Mouse (Mus musculus) embryo, embryonic 10 days (tissue): Measurements from ENCODE around the gene Lrba.

Experiments
- DNase-seq: peaks from one replicate; pipeline ENCODE4 v3.0.0-alpha.2; 2015; ENCODE audit warnings: low spot score

The Lrba gene

DNA sequence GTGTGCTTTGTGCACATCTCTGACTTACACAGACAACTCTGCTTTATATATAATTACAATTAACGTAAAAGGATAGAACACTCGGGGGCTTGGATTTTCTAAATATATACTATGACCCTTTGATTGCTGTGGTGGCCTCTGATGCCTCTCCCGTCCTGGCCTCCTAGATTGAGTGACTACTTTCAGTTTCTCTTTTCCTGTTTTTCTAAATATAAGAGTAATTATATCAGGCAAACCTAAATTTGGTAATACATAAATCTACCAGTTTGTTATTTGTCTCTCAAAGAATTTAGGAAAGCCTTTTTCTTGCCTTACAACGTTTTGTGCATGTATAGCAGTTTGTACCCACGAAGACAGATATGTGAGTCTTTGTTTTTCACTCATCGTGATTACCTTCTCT is 534.2 kb downstream of the Lrba start:
- DNase-seq: no peak

DNA sequence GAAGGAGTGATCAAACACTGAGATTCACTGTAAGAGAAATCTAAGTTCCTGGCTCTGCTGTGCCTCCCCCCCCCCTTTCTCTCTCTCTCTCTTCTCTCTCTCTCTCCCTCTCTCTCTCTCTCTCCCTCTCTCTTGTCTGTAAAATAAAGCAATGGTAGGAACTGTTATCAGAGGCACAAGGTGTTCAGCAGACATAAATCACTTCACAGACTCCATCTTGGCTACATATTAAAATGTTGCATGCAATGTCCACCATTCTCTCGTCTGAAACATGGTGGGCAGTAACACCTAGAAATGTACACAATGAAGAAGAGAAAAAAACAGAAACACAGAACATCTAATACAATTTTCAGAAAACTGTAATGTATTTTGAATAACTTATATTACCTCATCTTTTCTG is 534.9 kb downstream of the Lrba start:
- DNase-seq: no peak

DNA sequence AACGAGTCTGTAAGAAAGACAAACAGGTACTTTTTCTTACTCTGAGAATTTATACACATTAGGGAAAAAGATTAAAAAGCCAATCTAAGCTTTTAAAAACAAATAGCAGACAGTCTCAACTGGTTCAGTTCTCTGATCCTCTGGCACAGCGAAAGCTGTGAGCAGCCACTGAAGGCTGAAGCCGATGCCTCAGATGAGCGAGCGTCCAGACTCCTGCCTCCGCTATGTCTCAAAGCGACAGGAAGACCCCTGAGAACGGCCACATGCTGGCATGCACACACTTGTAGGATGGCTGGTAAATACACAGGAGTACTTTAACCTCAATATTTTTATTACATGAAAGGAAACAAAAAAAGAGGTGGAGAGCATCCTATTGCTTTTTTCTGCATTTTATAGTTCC is 535.4 kb downstream of the Lrba start:
- peak; percentile 37 for DNase-seq

DNA sequence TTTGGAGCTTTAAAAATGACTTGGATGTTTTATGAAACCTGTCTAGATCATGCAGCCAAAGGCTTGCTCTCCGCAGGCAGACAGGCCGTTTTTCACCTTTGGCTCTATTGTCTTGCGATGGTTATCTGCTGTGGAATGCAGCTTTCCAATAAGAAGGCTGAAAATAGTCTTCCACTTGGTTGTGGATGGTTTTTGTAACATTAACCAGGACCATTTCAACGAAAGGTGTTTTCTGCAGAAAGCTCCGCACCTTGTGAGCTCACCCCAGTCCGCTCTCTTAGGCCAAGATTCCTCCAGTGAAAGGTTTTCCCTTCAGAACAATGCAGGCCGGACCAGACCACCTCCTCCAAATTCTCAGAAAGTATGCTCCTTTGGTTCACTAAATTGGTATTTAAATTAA is 536.0 kb downstream of the Lrba start:
- no peak for DNase-seq

DNA sequence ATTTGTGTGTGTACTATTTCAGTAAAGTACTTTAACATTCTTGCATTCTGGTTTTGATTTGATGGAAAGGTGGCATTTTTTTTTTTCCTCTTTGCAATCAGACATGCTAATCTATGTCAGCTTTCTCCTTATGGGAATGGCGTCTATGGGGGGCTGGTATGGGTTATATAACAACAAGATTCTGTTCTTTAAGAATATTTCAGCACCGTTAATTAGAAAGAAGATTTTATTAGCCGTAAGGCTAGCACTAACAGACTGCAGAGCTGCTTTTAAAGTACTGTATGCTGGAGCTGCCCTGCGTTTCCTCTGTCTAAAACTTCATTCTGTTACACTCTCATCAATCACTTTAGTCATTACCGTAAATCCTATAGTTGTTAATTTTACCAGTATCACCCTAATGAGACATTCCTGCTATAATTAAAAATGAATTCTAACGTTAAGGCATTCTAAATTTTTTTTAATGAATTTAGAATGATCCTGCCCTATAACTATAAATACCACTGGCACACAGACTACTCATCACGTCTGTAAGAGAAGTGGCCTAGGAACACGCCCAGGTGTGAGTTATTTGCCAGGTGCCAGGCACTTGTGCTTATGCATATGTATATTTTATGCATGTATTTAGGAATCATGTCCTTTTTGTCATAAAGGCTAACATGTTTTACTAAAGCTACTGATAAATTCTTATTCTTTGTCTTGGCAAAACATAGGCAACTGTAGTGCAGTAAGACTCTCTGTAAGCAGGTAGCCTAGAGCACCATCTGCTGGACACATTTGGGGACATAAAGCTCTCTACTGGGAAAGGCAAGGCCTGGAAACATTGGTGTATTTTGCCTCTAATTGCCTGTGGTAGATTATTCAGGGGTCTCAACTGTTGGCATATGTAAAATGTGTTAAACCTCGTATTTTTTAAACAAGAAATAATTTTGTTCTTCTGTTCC is 536.9 kb downstream of the Lrba start:
- DNase-seq: peak; percentile 89

DNA sequence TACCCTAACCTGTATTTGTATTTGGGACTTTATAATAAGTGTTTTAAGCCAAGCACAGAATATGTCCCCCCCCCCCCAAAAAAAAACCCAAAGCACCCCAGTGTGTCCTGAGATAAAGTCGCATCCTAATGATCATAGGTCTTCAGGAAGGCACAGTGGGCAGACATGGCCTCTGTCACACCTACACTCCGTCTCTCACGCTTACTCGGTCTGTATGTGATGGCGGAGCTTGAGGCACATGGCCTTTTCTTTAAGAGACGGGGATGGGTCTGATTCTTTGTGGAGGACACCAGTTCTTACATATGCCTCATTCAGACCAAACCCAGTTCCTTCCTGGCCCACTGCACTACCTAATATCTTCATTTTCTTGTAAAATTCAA is 537.5 kb downstream of the Lrba start:
- no peak for DNase-seq

DNA sequence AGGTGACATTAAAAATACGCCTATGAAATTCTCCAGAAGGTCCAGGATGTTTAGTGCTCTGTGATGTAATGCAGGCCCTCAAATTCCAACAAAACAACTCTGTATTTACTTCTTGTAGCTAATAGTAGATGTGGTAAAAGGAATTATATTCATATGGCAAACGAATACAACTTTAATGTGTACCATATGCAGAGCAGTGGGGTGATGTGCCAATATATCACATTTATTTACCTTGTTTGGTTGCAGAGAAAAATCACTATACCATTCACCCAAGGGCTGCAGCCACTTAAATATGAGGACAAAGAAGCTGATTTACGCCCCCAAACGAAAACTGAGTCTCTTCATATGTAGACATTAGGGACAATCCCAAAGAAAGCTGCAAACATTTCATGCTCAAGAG is 538.0 kb downstream of the Lrba start:
- DNase-seq: no peak

DNA sequence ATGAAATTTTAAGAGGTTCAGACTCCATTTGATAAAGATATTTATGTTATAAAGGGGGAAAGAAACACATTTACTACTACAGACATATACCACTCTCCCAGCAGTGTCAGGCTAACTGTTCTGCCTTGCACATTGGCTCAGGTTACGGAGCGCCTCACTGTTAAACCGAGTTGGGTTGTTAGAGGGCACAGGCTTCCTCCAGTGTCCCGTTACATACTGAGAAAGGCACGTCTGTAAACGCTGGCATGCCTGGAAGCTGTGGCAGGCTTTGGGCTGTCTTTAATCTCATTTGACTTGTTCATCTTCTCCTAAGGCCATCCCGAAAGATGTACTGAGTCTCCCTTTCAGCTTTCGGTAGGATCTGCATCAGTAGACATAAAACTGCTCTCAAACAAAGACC is 544.1 kb downstream of the Lrba start:
- DNase-seq: peak; percentile 82

DNA sequence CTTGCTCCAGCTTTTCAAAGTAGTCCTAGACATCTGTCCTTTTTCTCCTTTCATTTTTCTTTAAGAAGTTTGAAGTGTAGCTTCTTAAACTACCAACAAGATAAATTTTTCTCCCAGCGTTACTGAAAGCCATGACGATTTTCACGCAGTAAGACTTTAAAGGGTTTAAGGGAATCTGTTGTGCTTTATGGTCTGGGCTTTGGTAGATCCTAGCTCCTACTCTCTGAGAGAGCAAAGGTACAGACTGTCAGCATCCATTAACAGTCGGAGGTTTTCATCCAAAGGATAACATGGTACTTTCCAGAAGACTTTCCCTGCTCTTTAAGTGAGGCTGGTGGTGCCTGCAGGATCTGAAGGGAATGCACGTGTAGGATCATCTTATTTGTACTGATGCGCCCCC is 544.5 kb downstream of the Lrba start:
- DNase-seq: no peak

DNA sequence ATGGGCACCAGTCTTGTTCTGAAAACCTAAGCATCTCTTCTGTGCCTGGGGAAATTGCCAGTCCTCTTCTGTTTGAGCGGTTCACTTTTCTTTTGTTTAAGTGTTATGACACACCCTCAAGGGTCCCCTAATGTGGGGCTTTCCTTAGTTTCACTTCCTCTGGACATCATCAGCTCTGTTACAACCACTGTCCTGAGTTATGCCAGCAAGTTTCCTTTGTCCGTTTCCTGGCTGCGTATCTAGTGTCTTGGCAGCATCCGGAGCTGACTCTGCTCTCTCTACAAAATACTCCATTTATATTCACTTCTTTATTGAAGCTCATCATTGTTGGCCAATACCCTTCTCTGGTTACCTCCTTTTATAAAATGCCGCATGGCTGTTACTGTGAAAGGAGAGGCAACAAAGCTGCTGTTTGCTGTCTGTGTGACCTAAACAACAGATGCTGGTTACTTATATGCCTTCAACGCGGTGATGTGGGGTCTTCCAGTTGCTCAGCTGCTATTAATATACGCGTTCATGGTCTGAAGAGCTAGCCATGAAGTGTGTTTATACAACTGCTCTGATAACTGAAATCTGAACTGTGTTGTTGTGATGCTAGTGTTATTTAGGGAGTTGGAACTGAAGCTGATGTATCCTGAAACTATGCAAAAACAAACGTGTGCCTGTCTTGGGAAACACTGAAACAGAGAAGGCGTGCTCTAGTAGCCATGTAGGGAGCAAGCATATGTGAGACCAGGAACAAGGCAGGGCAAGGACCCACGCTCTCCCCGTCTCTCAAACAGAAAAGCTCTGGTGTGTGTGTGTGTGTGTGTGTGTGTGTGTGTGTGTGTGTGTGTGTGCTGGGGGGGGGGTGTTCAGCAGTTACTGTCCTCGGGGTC is 550.3 kb downstream of the Lrba start:
- DNase-seq: no peak

DNA sequence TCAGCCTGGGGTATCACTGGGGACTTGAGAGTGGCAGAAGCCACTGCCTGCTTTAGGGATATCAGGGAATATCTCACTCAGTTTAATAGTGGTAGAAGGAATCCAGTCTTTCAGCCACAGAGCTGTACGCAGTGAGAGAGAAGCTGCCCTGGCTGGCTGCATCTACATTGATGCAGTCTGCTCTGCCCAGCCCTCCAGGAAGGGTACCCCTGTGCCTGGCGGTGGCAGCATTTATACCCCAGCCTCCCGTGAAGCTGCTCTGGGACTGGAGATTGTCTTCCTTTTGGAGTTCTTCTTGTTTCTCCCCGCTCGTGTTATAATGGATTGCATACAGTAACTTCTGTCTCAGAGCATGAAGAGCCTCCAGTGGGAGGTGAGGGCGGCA is 551.0 kb downstream of the Lrba start:
- DNase-seq: no peak

DNA sequence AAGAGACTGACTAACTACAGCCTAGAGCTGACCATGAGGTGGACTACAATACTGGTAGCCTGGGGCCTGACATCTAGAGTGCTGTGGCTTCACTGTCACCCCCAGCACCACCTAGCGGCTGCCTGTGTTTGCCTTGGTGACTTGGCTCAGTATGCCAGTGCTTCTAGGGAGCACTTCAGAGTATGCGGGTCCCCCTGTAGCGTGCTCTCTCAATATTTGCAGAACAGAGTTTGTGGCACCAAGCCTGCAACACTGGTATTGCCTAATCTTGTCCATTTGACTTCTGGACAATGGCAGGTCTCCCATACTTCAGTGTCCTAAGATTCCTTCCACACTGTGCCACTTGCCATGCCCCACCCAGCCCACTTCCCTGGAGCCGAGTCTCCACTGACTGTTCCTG is 555.2 kb downstream of the Lrba start:
- peak; percentile 53 for DNase-seq

DNA sequence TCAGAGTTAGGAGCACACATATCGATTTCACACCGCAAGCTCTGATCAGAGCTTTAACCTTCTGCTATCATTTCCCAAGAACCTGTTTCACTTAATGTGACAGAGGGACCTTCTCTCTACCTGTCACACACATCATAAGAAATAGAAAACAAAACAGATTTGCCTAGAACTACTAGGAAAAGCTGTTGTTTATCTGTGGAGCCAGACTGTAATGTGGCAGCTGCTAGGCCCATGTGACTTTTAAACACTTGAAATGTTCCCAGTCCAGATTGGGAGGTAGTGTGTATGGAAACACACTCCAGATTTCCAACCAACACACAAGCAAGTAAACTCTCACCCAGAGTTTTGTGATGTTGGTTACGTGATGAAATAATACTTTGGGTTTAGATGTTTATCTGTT is 559.6 kb downstream of the Lrba start:
- DNase-seq: no peak

DNA sequence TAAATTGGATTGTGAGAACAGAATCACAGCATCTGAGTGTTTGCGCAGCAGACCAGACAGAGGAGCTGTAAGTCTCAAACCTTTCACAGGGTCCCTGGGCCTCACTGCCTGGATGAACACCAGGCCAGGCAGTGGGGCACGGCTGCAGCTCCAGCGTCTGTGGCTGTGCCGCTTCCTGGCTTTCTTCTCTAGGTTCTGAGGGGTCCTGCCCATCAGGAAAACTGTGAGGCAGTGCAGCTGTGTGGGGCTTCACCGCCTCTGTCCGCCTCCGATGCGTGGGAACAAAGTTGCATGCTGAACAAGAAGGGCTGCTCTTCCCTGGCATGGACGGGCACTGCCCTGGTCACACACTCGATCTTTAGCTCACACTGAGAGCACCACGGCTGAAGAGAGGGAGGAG is 560.5 kb downstream of the Lrba start:
- DNase-seq: no peak

DNA sequence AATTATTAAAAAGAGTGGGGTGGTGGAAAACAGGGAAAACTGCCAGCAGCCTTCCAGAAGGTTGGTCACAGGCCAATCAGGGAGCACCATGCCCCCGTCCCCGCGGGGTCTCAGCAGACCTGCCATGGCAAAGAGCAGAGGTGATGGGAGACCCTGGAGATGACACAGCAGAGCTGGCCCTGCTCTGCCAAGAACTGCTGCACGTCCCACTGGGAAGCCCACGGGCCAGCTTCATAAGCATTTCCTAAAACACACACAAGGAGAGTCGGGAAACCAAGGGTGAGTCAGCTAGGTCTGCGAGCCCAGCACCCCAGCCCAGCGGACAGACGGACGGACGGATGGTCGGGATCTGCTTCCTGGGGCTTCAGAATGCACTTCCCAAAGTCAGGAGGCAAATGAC is 561.8 kb downstream of the Lrba start:
- DNase-seq: no peak

DNA sequence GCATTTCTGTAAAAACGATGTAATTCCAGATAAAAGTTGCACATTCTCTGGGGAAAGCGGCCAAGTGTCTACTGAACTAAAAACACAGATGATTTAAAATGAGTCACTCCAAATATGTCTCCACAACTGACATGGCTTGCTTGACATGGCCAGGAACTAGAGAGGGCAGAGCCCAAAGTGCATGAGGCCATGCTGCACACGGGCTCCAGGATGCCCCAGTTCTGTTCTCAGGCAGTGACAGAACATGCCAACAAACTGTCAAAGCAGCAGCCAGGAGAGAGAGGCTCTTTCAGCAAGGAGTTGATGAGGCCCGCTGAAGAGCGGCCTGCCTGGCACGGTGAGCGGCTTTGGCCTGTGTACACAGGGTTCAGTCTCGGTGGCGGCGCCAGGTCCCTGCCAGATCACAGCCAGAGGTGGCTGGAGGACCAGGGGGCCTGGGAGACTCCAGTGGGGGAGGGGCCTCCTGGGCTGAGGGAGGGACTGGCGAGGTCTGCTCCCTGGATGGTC is 562.4 kb downstream of the Lrba start:
- DNase-seq: no peak

DNA sequence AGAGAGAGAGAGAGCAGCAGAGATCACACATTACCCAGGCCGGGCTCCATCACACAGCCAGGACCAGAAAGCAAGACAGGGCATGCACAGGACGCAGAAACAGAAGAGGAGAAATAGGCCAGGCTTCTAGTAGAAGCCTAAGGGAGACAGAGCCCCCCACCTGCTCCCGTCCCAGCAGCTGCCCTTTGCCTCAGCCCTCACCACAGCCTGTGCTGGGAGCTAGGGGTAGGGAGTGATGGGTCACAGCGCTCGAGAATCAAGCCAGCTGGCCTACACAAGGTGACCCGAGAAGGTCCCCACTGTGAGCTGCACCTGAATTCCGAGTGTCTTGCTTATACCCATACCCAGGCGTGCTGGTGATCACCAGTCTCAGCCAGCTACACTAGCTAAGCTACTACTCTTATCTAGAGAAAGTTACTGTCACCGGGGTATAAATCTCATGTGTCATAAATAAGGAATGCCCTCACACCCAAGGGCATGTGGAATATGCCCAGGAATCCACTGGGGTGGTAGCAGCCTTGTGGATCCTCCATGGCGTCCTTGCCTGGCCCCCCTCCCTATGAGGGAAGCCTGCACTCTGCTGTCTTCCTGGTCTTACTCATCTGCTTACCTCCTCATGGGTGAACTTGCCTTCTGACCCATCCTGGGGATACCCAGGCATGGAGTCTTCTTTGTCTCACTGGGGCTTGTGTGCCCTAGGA is 563.1 kb downstream of the Lrba start:
- DNase-seq: no peak

DNA sequence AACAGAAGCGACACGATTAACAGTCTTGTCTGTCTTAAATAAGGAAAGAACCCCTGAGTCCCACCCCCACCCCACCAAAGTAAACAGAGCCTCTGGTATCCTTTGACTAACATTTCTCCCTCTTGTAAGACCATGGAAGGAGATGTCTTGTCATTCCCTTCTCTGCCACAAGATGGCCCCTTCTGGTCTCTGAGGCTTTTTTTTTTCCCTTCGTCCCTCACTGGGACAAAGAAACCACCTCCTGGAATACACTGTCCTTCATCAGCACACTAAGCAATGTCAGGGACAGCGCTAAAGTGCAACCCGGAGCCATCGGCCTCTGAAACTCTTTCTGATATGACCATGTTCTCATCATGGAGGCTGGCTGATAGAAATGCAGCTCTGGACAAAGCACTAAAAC is 564.2 kb downstream of the Lrba start:
- peak; percentile 87 for DNase-seq

DNA sequence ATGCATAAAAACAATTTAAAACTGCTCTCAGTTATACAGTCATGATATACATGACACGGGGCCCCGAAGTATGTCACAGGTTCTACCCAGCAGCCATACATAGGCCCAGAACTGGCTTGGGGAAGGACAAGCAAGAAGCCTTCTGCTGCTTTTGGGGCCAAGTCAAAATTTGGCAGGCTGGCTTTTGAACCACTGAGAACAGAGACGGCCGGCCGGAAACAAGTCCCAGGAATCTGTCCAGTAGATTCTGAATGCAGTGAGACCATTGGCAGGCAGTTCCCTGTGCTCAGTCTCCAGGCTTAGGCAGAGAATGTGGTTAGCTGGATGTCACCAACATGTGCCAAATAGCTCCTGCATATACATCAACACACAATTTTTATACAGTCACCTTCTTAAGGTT is 565.3 kb downstream of the Lrba start:
- no peak for DNase-seq

DNA sequence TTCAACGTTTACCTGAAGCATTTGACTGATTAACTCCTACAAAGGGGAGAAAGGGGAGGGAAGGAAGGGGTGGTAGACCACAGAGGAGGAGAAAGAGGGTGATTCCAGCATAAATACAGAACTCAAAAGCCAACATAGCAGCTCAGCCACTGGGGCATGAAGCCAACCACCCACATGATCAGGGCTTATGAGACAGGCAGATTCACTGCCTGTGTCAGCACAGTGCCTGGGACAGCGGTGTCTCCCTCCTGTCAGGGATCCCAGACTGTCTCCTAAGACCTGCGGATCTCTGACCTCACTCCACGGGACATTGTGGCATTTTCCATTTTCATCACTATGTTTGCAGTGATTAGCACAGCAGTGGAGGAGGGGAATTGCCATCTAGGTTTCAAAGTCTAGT is 568.8 kb downstream of the Lrba start:
- no peak for DNase-seq

DNA sequence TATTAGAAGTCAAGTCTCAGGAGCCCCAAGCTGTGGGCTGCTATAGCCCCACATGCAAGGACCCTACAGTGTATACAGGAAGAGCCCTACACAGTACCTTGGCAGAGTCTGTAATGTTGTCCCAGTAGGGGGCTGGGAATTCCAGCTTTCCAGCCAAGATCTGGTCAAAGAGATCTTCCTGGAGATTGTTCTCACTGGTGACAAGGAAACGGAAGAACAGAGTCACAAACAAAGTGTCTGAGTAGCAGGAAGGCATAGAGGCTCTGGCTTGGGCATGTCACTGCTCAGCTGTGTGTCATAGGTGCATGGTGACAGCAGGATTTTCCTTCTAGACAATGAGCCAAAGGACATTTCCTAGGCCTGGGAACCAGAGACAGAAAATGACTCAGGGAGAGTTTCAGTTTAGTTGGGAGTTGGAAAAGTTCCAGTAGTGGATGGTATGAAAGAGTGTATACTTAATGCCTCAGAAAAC is 569.3 kb downstream of the Lrba start:
- no peak for DNase-seq

DNA sequence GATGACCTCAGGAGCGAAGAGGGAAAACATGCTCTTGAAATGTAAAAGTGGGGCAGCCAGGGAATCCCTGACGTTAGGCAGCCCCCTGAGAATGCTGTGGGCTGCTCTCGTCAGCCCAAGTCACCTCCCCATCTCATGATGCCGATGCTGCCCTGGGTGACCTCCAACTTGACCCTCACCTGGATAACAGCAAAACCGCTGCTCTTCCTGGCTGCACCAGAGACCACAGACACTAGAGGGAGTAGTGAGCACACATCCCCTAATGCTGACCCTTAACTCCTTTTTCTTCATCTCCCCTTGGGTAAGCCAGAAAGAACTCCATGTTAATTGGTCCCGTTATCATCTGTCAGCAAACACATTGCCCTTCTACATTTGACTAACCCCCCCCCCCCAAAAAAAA is 572.2 kb downstream of the Lrba start:
- peak; percentile 78 for DNase-seq
